Mouse (Mus musculus): Measurements from ENCODE around the gene Vangl1. TPM values are rescaled to one million over a fixed set of nuclear protein-coding genes. Genes with fewer than 3 reads are reported as not detected.
A peak's percentile ranks its signal among the peaks of the same experiment; 100 is the strongest.

Gene Vangl1
- polyA plus RNA-seq, 1 experiment from 2014 or later = 22.9 TPM

DNA sequence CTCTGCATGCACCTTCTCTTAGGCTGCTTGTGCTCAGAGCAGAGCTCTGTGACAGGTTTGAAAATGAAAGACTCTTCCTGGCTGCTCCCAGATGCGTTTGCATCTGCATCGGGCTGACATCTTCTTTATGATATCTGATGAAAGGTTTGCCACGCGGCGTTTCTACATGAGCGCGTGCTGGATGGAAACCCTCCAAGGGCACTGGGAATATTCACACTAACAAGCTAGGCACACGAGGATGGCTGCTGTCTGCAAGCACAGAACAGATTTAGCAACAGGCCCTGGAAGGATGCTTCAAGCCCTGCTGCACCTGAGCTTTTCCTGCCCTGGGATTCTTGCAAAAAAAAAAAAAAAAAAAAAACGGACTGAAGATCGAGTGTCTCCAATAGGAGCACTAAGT, 67.3 kb downstream of the Vangl1 start:
- Histone ChIP-seq H3K4me1 (ENCODE audit: control insufficient read depth, insufficient read depth, low read length) (peaks cover 3% of the 10 kb centered on the region; the same call in 1 of the 2 replicates), H3K36me3 (ENCODE audit: control insufficient read depth, insufficient read depth) (peaks cover 23% of the 10 kb centered on the region), H3K4me2 (ENCODE audit: low read depth, low read length) (no peak overlapping the region), H3K4me3 (ENCODE audit: low read length) (no peak overlapping the region), H3K27me3 (ENCODE audit: control insufficient read depth, insufficient read depth, low read length) (no peaks in the 10 kb centered on the region), H3K27ac (ENCODE audit: low read length) (no peak overlapping the region), H3K9ac (ENCODE audit: low read length) (no peak overlapping the region), H3K9me3 (replicated peaks; ENCODE audit: control insufficient read depth, low read length) (no peaks in the 10 kb centered on the region)
- no peak for ATAC-seq (replicated peaks; ENCODE audit: extremely low read depth, insufficient read depth, low FRiP score)
- WGBS = 70% methylated on average over 10 of the region's 10 CpGs

DNA sequence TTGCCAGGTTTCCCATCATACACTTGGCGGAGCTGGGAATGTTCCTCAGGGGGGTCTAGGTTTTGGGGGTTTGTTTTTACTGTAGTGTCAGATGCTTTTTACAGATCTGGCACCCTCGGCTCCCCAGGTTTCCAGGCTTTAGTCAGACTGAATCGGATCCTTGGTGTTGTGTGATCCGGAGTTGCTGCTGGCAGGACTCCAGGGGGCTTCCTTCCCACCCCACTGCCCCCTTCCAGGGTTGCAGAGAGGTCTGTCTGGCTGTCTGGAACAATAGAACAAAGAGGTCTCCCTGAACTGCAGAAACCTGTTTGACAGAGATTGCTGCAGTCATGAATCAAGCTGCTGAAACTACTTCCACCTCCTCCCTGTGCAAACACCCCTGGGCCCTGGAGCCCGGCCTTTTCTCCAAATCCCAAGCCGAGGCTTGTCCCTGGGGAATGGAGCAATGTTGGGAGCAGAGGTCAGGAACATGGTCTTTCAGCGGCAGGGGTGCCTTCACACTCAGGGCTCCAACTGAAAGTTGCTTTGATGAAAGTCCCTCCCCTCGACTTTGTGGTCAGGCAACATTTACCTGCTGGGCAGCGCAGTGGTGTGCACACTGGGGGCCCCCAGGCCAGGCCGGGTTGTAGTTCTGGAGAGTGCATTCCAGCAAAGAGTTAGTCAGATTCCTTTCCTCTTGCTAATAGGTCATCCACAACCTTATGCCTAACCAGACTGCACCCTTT, 68.9 kb downstream of the Vangl1 start:
- Histone ChIP-seq H3K4me1 (ENCODE audit: control insufficient read depth, insufficient read depth, low read length) (peaks cover 3% of the 10 kb centered on the region; the same call in 1 of the 2 replicates), H3K9me3 (replicated peaks; ENCODE audit: control insufficient read depth, low read length) (no peaks in the 10 kb centered on the region), H3K4me3 (ENCODE audit: low read length) (no peak overlapping the region), H3K27me3 (ENCODE audit: control insufficient read depth, insufficient read depth, low read length) (no peaks in the 10 kb centered on the region), H3K9ac (ENCODE audit: low read length) (no peak overlapping the region), H3K27ac (ENCODE audit: low read length) (no peak overlapping the region; the same call in 1 of the 2 replicates), H3K36me3 (ENCODE audit: control insufficient read depth, insufficient read depth) (peaks cover 19% of the 10 kb centered on the region), H3K4me2 (ENCODE audit: low read depth, low read length) (no peak overlapping the region)
- 27% methylated on average over 10 of the region's 10 CpGs for WGBS
- ATAC-seq (replicated peaks; ENCODE audit: extremely low read depth, insufficient read depth, low FRiP score) = peak; percentile 39; the same call in 1 of the 2 replicates

DNA sequence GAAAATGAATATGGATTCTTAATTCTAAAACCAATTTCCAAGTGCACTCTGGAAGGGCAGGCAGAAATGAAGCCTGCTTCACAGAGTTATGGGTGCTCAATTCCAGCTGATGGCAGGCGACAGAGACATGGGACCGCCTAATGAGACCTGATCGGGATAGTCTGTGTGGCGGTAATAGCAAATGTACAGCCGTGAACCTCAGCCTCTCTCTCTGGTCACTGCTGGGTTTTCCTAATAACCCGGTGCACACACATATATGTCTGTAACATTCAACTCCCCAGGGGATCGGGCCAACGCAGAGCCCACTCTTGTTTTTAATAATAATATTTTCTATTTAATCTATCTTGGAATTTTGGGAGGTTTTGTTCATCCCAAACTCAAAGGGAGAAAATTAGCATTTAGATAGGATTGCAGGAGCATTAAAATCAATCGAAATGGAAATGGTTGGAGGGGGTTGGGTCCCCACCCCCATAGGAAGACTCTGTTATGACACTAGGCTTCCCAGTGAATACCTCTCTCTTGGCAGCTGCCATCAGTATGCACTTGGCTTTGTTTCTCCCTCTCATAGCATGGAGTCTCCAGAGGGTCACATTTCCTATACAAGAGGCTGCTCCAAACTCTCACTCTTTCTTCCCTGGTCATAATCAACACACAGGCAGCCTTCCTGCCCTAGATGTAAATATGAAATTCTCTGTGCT, 72.7 kb downstream of the Vangl1 start:
- Histone ChIP-seq H3K4me2 (ENCODE audit: low read depth, low read length) (no peak overlapping the region), H3K27me3 (ENCODE audit: control insufficient read depth, insufficient read depth, low read length) (no peaks in the 10 kb centered on the region), H3K27ac (ENCODE audit: low read length) (no peak overlapping the region), H3K4me1 (ENCODE audit: control insufficient read depth, insufficient read depth, low read length) (peaks cover 3% of the 10 kb centered on the region; the same call in 1 of the 2 replicates), H3K9me3 (replicated peaks; ENCODE audit: control insufficient read depth, low read length) (no peaks in the 10 kb centered on the region), H3K9ac (ENCODE audit: low read length) (no peak overlapping the region), H3K4me3 (ENCODE audit: low read length) (no peak overlapping the region), H3K36me3 (ENCODE audit: control insufficient read depth, insufficient read depth) (peaks cover 10% of the 10 kb centered on the region)
- 91% methylated on average over 9 of the region's 9 CpGs for WGBS
- no peak for ATAC-seq (replicated peaks; ENCODE audit: extremely low read depth, insufficient read depth, low FRiP score)

DNA sequence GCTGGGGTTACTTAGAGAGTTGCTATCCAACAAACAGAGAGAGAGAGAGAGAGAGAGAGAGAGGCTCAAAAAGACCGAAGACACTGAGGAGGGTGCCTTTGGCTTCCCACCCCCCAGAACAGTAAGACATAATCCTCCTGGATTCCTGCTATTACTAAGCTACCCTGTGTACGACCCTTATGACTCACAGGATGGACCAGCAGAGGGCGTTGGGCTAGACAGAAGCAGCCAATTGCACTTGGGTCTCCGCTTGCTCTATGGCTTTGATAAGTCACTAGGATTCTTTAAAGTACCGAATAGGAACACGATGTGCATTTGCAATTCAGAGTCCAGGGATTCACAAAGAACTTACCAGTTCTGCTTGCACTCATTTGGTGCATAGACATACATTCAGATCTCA, 74.0 kb downstream of the Vangl1 start:
- H3K36me3 ChIP-seq (ENCODE audit: control insufficient read depth, insufficient read depth) = peaks cover 10% of the 10 kb centered on the region
- no peaks in the 10 kb centered on the region for H3K9me3 ChIP-seq (replicated peaks; ENCODE audit: control insufficient read depth, low read length)
- no peaks in the 10 kb centered on the region for H3K27me3 ChIP-seq (ENCODE audit: control insufficient read depth, insufficient read depth, low read length)
- peaks cover 3% of the 10 kb centered on the region; the same call in 1 of the 2 replicates for H3K4me1 ChIP-seq (ENCODE audit: control insufficient read depth, insufficient read depth, low read length)
- no peak overlapping the region for H3K4me3 ChIP-seq (ENCODE audit: low read length)
- no peak overlapping the region for H3K4me2 ChIP-seq (ENCODE audit: low read depth, low read length)
- ATAC-seq (replicated peaks; ENCODE audit: extremely low read depth, insufficient read depth, low FRiP score) = no peak
- no peak overlapping the region for H3K27ac ChIP-seq (ENCODE audit: low read length)
- no peak overlapping the region for H3K9ac ChIP-seq (ENCODE audit: low read length)
- WGBS = 63% methylated on average over 6 of the region's 6 CpGs

DNA sequence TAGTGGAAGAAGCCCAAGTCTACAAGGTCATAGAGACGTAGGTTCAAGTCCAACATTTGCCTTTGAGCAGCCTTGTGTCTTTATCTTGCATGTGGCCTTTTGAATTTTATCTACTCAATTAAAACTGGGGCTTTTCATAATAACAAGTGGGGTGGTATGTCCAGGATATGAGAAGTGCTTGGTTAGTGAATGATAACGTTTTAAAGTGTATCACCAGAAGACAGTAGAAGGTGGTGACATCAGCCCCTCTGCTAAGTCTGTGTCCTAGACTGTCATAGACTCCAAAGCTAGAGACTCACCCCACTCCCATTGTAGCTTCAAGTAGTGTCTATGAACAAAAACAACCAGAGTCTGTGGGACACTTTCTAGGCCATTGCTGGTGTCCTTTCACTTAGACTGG, 76.3 kb downstream of the Vangl1 start:
- no peak for ATAC-seq (replicated peaks; ENCODE audit: extremely low read depth, insufficient read depth, low FRiP score)
- WGBS = 79% methylated on average over 2 of the region's 2 CpGs
- H3K27me3 ChIP-seq (ENCODE audit: control insufficient read depth, insufficient read depth, low read length) = no peaks in the 10 kb centered on the region
- no peak overlapping the region for H3K9ac ChIP-seq (ENCODE audit: low read length)
- H3K27ac ChIP-seq (ENCODE audit: low read length) = no peak overlapping the region
- no peak overlapping the region for H3K4me2 ChIP-seq (ENCODE audit: low read depth, low read length)
- H3K4me3 ChIP-seq (ENCODE audit: low read length) = no peak overlapping the region
- H3K9me3 ChIP-seq (replicated peaks; ENCODE audit: control insufficient read depth, low read length) = no peaks in the 10 kb centered on the region
- peaks cover 11% of the 10 kb centered on the region for H3K36me3 ChIP-seq (ENCODE audit: control insufficient read depth, insufficient read depth)
- no peaks in the 10 kb centered on the region for H3K4me1 ChIP-seq (ENCODE audit: control insufficient read depth, insufficient read depth, low read length)

DNA sequence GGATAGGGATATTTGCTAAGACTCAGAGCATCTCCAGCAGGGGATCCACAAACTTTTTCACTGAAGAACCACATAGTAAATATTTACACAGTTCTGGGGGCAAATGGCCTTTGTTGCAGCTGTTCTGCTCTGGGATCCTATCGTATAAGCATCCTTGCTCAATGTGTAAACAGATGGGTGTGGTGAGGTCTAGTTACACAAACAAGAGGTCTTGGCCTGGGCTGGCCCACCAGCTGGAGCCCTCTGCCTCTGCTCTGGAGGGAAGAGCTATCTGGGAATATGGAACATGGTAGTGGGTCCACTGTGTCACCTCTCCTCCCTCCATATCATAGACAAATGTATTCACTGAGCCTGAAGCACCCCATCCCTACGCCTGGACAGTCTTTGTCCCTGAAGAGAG, 77.4 kb downstream of the Vangl1 start:
- ATAC-seq (replicated peaks; ENCODE audit: extremely low read depth, insufficient read depth, low FRiP score) = no peak
- Histone ChIP-seq H3K27me3 (ENCODE audit: control insufficient read depth, insufficient read depth, low read length) (no peaks in the 10 kb centered on the region), H3K4me3 (ENCODE audit: low read length) (no peak overlapping the region), H3K36me3 (ENCODE audit: control insufficient read depth, insufficient read depth) (peaks cover 10% of the 10 kb centered on the region), H3K4me1 (ENCODE audit: control insufficient read depth, insufficient read depth, low read length) (no peaks in the 10 kb centered on the region), H3K27ac (ENCODE audit: low read length) (no peak overlapping the region), H3K9ac (ENCODE audit: low read length) (no peak overlapping the region), H3K9me3 (replicated peaks; ENCODE audit: control insufficient read depth, low read length) (no peaks in the 10 kb centered on the region), H3K4me2 (ENCODE audit: low read depth, low read length) (no peak overlapping the region)
- WGBS = 78% methylated on average over 2 of the region's 2 CpGs

DNA sequence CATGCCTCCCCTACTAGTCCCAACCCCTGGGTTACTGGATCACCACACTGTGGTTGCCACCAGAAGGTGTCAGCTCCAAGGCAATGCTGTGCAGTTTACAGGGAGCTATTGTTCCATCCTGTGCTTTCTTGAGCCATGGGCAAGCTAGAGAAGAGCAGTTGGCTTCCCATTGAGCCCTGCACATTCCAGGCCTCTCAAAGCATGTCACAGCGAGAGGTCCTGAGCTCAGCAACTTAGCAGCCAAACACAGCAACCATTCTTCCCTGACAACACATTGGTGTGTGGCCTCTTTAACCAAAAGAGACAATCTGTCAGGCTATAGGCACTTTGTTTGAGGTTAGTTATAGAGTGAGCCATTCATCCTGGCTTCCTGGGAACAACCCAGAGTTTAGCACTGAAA, 78.9 kb downstream of the Vangl1 start:
- H3K4me2 ChIP-seq (ENCODE audit: low read depth, low read length) = no peak overlapping the region
- H3K27ac ChIP-seq (ENCODE audit: low read length) = no peak overlapping the region
- 57% methylated on average over 1 of the region's 1 CpGs for WGBS
- no peak for ATAC-seq (replicated peaks; ENCODE audit: extremely low read depth, insufficient read depth, low FRiP score)
- no peak overlapping the region for H3K4me3 ChIP-seq (ENCODE audit: low read length)
- no peaks in the 10 kb centered on the region for H3K4me1 ChIP-seq (ENCODE audit: control insufficient read depth, insufficient read depth, low read length)
- H3K9me3 ChIP-seq (replicated peaks; ENCODE audit: control insufficient read depth, low read length) = peaks cover 2% of the 10 kb centered on the region
- no peak overlapping the region for H3K9ac ChIP-seq (ENCODE audit: low read length)
- peaks cover 12% of the 10 kb centered on the region for H3K36me3 ChIP-seq (ENCODE audit: control insufficient read depth, insufficient read depth)
- H3K27me3 ChIP-seq (ENCODE audit: control insufficient read depth, insufficient read depth, low read length) = no peaks in the 10 kb centered on the region

DNA sequence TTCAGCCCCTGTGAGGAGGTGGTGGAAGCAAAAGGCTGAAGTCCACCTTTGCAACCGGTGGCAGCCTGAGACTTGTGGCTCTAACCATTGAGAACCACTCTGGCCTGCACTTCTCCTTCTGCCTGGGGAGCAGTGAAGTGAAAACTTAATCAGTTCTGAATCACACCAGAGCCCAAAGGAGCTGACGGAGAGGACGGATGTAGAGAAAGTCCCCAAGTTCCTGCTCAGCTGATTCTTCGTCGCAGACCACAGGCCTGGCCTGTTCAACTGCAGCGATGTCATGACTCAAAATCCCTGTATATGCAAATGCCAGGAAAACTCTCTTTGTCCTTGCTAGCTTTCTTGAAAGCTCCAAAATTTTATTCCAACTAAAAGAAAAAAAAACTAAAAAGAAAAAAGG, 80.8 kb downstream of the Vangl1 start:
- 57% methylated on average over 6 of the region's 6 CpGs for WGBS
- Histone ChIP-seq H3K27me3 (ENCODE audit: control insufficient read depth, insufficient read depth, low read length) (no peaks in the 10 kb centered on the region), H3K36me3 (ENCODE audit: control insufficient read depth, insufficient read depth) (peaks cover 27% of the 10 kb centered on the region), H3K4me1 (ENCODE audit: control insufficient read depth, insufficient read depth, low read length) (no peaks in the 10 kb centered on the region), H3K4me3 (ENCODE audit: low read length) (no peak overlapping the region), H3K4me2 (ENCODE audit: low read depth, low read length) (no peak overlapping the region), H3K9me3 (replicated peaks; ENCODE audit: control insufficient read depth, low read length) (peaks cover 5% of the 10 kb centered on the region), H3K27ac (ENCODE audit: low read length) (no peak overlapping the region), H3K9ac (ENCODE audit: low read length) (no peak overlapping the region)
- ATAC-seq (replicated peaks; ENCODE audit: extremely low read depth, insufficient read depth, low FRiP score) = no peak

DNA sequence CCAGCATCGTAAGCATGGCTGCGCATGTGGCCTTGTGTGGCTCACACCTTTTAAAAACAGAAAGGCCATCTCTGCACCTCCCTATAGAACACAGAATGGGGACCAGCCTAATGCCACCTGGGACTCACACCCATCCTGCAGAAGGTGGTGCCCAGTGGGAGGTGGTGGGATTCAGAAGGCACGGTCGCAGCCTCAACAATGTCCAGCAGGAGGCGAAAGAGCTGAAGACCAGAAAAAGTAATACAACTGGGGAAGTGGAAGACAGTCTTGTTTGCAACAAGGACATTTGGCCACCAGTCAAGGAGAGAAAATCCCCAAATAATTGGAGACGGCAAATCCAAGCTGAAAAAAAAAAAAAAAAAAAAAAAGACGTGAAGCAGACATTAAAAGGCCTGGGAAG, 82.4 kb downstream of the Vangl1 start:
- Histone ChIP-seq H3K4me1 (ENCODE audit: control insufficient read depth, insufficient read depth, low read length) (no peaks in the 10 kb centered on the region), H3K9ac (ENCODE audit: low read length) (no peak overlapping the region), H3K27me3 (ENCODE audit: control insufficient read depth, insufficient read depth, low read length) (no peaks in the 10 kb centered on the region), H3K4me3 (ENCODE audit: low read length) (no peak overlapping the region), H3K27ac (ENCODE audit: low read length) (no peak overlapping the region), H3K4me2 (ENCODE audit: low read depth, low read length) (no peak overlapping the region), H3K36me3 (ENCODE audit: control insufficient read depth, insufficient read depth) (peaks cover 39% of the 10 kb centered on the region), H3K9me3 (replicated peaks; ENCODE audit: control insufficient read depth, low read length) (peaks cover 5% of the 10 kb centered on the region)
- 59% methylated on average over 7 of the region's 7 CpGs for WGBS
- ATAC-seq (replicated peaks; ENCODE audit: extremely low read depth, insufficient read depth, low FRiP score) = no peak
